Mouse (Mus musculus) small intestine, adult 2 months (tissue): Measurements from ENCODE around the gene Selenon. TPM values are rescaled to one million over a fixed set of nuclear protein-coding genes. Genes with fewer than 3 reads are reported as not detected.
"Not testable (repeated sequence)": the region's sequence is repeated elsewhere in the genome, so short reads cannot be mapped to it uniquely, and the experiment has no call there.

Experiments used
- H3K27ac ChIP-seq: fragments of 200-500 bp; 2 replicates; pipeline ENCODE4 v1.5.1; 2012; ENCODE audit warnings: low read depth, low read length, control low read depth, inconsistent platforms; ENCODE audit not compliant: insufficient read depth
- H3K27me3 ChIP-seq: fragments of 200-500 bp; 2 replicates; pipeline ENCODE4 v1.6.1; 2012; ENCODE audit warnings: mild to moderate bottlenecking, moderate library complexity, low read length, inconsistent platforms; ENCODE audit not compliant: control insufficient read depth, insufficient read depth
- H3K36me3 ChIP-seq: fragments of 200-500 bp; 2 replicates; pipeline ENCODE4 v1.6.1; 2012; ENCODE audit warnings: mild to moderate bottlenecking, low read length, control low read depth, inconsistent platforms; ENCODE audit not compliant: control insufficient read depth, insufficient read depth
- H3K4me1 ChIP-seq: fragments of 200-500 bp; 2 replicates; pipeline ENCODE4 v1.6.1; 2012; ENCODE audit warnings: low read length, inconsistent platforms, mixed read lengths; ENCODE audit not compliant: control insufficient read depth, insufficient read depth, insufficient read length
- H3K4me3 ChIP-seq: fragments of 200-500 bp; 2 replicates; pipeline ENCODE4 v1.5.1; 2012; ENCODE audit warnings: low read depth, mild to moderate bottlenecking, control low read depth, inconsistent platforms, low read length, moderate library complexity
- CTCF ChIP-seq: fragments of 200-500 bp; IDR thresholded peaks from 2 replicates; pipeline ENCODE4 v1.5.1; 2012; ENCODE audit warnings: low read depth, mild to moderate bottlenecking, control low read depth, inconsistent platforms, low read length, moderate library complexity, mixed read lengths; ENCODE audit not compliant: insufficient replicate concordance, insufficient read length; ENCODE audit errors: extremely low read depth
- POLR2A ChIP-seq: fragments of 200-500 bp; IDR thresholded peaks from 2 replicates; pipeline ENCODE4 v1.6.1; 2012; ENCODE audit warnings: low read depth, mild to moderate bottlenecking, control low read depth, inconsistent platforms, low read length, moderate library complexity
- WGBS: fragments of 180-500 bp; shearing (Covaris S2); methylation state at CpG from one replicate; pipeline ENCODE4 v1.1.7; 2018; 5-methylcytosine and 5-hydroxymethylcytosine counted together
- polyA plus RNA-seq: library from polyadenylated mRNA; depleted of rRNA; stranded (reverse); fragments of >200 nt; gene quantifications from 2 replicates; pipeline ENCODE4 v1.2.3, GENCODE M21; 2012

Gene Selenon
- polyA plus RNA-seq, 1 experiment: 4.8 TPM

DNA sequence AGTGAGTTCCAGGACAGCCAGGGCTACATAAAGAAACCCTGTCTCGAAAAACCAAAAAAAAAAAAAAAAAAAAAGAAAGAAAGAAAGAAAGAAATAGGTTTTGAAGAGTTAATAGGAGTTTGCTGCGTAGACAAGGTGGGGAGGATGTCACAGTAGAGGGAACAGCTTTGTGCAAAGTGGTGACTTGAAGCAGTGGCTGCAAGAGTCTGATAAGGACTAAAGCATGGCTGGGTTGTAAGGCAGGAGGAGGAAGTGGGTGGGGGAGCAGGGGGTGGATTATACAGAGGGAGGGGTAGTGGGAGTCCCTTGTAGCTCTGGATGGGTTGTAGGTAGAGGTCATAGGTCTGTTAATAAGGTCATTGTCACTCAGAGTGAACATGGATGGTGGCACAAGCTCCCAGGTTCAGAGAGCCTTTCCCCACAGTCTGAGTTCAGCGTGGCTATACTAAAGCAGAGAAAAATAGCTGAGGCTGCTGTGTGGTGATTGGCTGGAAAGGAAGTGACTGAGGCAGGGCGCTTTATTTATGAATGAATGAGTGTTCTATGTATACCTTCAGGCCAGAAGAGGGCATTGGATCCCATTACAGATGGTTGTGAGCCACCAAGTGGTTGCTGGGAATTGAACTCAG lies 45.9 kb downstream of the Selenon start:
- H3K4me1 ChIP-seq: peaks cover 4% of the 10 kb centered on the region

DNA sequence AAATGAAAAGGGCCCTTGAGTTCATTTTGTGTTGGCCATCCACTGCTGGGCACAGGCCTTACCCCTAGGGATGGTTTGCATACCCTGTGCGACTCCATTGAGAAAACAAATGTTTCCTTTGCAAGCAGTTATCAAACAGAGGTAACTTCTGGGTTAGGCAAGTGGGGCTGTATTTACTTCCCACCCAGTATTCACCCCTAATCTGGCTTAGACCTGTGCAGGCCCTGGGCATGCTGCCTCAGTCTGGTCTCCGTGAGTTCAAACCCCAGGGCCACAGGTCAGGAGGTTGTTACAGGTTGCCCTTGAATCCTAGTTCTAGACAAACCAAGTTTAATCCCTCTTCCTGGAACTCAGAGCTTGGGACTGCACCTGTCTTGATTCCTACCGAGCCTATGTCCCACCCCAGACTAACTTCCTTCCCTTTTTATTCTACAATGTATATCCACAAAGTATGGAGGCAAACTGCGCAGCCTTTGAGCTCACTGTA lies 46.6 kb downstream of the Selenon start:
- peaks cover 2% of the 10 kb centered on the region; the same call in 1 of the 2 replicates for H3K4me1 ChIP-seq
- 87% methylated on average over 4 of the region's 4 CpGs for whole genome bisulfite sequencing
- H3K27ac ChIP-seq: no peak overlapping the region
- no peak overlapping the region for H3K4me3 ChIP-seq
- TF ChIP-seq CTCF: no peak
- TF ChIP-seq POLR2A: no peak
- no peaks in the 10 kb centered on the region for H3K27me3 ChIP-seq
- peaks cover 5% of the 10 kb centered on the region; the same call in 1 of the 2 replicates for H3K36me3 ChIP-seq

More for the DNA sequence above, 45.9 kb downstream of the Selenon start:
- peaks cover 5% of the 10 kb centered on the region; the same call in 1 of the 2 replicates for H3K36me3 ChIP-seq
- no peak for TF ChIP-seq POLR2A
- TF ChIP-seq CTCF: no peak
- H3K27me3 ChIP-seq: no peaks in the 10 kb centered on the region
- 84% methylated on average over 4 of the region's 4 CpGs for WGBS
- no peak overlapping the region for H3K4me3 ChIP-seq
- H3K27ac ChIP-seq: no peak overlapping the region

DNA sequence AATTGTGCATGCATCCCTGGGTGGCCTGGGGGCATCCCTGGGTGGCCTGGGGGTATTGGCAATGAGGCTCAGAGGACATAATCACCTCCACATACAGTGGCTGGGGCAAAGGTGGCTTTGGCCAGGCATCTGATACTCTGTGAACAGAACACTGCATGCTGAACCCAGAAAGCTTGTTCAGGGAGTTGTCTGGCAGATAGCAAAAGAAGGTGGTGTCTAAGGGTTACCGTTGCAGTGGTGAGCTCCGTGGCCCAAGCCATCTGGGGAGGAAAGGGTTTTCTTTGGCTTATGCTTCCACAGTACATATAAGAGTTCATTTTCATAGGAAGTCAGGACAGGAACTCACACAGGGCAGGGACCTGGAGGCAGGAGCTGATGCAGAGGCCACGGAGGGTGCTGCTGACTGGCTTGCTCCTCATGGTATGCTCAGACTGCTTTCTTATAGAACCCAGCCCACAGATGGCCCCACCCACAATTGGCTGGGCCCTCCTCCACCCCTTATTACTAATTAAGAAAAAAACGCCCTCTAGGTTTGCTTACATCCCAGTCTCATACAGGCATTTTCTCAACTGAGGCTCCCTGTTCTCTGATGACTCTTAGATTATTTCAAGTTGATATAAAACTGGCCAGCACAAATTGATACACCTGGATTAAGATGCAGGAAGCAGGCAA lies 48.1 kb downstream of the Selenon start:
- Histone ChIP-seq H3K27ac (no peak overlapping the region), H3K27me3 (no peaks in the 10 kb centered on the region), H3K4me3 (no peak overlapping the region), H3K4me1 (peaks cover under 1% of the 10 kb centered on the region; the same call in 1 of the 2 replicates), H3K36me3 (peaks cover 5% of the 10 kb centered on the region; the same call in 1 of the 2 replicates)
- no peak for TF ChIP-seq POLR2A
- TF ChIP-seq CTCF: no peak
- WGBS: 69% methylated on average over 4 of the region's 4 CpGs

DNA sequence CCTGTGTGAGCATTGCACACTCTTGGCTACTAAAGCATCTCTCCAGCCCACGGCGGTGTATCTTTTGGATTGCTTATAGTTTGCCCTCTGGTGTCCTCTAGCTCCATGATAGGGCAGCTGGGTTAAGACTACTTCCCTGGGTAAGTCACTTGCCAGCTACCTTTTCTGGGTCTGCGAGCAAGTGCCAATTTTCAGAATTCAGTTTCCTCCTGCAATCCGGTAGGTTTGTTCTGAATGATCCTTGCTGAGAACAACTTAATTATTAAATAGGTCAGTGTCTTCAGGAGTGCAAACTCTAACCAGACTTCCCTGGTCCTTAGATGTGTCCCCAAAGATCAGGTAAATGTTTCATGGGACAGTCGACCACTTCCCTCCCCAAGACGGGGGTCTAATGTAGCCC lies 50.9 kb downstream of the Selenon start:
- WGBS: 92% methylated on average over 6 of the region's 6 CpGs
- Histone ChIP-seq H3K4me1 (peaks cover 13% of the 10 kb centered on the region; the same call in 1 of the 2 replicates), H3K27ac (no peak overlapping the region), H3K27me3 (no peaks in the 10 kb centered on the region), H3K4me3 (no peak overlapping the region), H3K36me3 (no peaks in the 10 kb centered on the region)
- TF ChIP-seq CTCF (no peak), POLR2A (no peak)

DNA sequence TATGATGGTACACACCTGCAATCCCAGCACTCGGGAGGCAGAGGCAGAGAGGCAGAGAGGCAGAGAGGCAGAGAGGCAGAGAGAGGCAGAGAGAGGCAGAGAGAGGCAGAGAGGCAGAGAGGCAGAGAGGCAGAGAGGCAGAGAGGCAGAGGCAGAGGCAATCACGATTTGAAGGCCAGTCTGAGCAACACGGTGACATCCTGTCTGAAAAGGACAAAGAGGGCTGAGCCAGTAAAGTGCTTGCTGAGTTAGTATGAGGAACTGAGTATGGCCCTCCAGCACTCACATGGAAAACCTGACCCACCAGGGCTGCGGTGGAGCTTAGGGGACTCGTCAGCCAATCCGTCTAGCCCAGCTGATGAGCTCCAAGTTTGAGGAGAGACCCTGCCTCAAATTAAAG lies 53.0 kb downstream of the Selenon start:
- WGBS: 79% methylated on average over 6 of the region's 6 CpGs
- not testable (repeated sequence) for H3K27ac ChIP-seq, H3K27me3 ChIP-seq, H3K4me3 ChIP-seq, H3K36me3 ChIP-seq
- H3K4me1 ChIP-seq: peaks cover 30% of the 10 kb centered on the region

DNA sequence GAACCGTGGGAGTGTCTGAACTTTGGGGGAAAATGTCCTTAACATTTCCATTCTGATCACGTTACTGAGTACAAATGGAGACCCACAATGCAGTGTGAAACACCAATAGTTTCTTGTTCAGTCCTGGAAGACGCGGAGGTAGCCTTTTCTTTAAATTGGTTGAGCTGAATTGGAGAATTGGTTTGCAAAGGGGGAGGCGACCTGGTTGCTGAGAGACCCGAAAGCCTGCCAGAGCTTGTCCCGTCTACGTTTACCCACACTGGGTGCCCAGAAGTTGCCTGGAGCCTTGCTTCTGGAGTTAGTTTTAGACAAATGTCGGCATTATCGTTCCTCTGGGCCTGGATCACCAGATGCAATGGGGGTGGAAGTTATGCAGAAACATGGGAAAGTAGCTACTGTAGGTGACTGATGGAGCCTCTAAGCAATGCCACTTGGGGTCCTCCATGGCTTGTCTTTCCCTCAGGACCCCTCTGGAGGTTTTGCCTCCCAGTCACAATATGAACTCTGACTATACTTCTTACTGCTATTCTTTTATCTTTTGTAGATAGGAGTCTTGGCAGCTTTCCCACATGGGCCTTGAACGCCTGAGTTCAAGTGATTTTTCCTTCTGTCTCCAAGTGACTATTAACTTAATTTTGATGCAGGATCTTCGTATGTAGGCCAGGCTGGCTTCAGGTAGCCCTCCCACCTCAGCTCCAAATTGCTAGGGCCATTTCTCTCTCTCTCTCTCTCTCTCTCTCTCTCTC lies 53.8 kb downstream of the Selenon start:
- Histone ChIP-seq H3K36me3 (no peaks in the 10 kb centered on the region), H3K4me1 (peaks cover 35% of the 10 kb centered on the region), H3K27me3 (no peaks in the 10 kb centered on the region), H3K27ac (no peak overlapping the region), H3K4me3 (no peak overlapping the region)
- TF ChIP-seq CTCF: no peak
- no peak for TF ChIP-seq POLR2A
- 37% methylated on average over 12 of the region's 12 CpGs for WGBS

DNA sequence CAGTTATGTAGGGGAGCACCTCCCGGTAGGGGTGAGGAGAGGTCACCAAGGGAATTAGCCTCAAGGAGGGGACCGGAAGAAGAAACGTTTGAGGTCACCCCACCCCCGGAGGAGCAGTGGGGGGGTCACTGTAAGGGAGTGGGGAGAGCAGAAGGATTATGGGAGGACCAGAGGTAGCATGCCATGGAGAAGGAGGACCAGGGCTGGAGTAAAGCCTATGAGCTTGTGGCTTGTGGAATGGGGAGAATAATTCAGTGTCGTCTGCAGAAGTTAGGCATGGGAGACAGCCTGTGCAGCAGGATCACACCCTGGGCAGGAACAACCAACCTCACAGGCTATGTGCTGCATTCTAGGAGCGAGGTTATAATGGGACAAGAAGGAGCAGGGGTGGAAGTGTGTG lies 54.7 kb downstream of the Selenon start:
- Histone ChIP-seq H3K27ac (peak overlapping the region; percentile 56), H3K27me3 (no peaks in the 10 kb centered on the region), H3K4me3 (peak overlapping the region; percentile 72), H3K4me1 (peaks cover 38% of the 10 kb centered on the region), H3K36me3 (no peaks in the 10 kb centered on the region)
- TF ChIP-seq CTCF (no peak), POLR2A (no peak)
- WGBS: 6% methylated on average over 6 of the region's 6 CpGs
